Mouse (Mus musculus) bone marrow macrophage, adult 2 months (primary cell): ENCODE data around the gene Serpini1.

Source experiments
- CTCF ChIP-seq: IDR thresholded peaks from 2 replicates; pipeline ENCODE4 v1.5.1; 2012; ENCODE audit warnings: low read depth, mild to moderate bottlenecking, low read length, moderate library complexity
- POLR2A ChIP-seq: IDR thresholded peaks from 2 replicates; pipeline ENCODE4 v1.6.1; 2012; ENCODE audit warnings: mild to moderate bottlenecking, low read depth, low read length, borderline replicate concordance

DNA sequence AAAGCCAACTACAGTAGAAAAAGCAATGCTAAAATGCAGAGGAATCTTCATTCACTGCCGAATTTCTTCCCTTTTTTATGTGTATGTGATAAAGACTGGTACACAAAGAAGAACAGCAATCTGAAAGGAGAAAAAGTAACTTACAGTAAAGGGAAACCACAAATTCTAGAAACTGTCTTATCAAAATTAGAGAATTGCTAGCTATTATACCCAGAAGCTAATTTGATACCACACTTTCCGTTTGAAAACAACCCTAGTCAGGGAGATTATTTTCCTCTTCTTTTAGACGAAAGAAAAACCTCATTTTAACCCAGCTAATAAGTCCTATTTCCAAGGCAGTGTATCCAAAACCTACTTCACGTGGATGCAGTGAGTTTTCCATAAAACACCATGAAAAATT, 16.1 kb upstream of the Serpini1 start:
- TF ChIP-seq CTCF (no peak), POLR2A (no peak)
